Mouse (Mus musculus) leukemia stem cell, adult 10-12 weeks (primary cell): Measurements from ENCODE around the gene Tmem219. TPM values are rescaled to one million over a fixed set of nuclear protein-coding genes. Genes with fewer than 3 reads are reported as not detected.

Source experiments
- polyA plus RNA-seq: library from polyadenylated mRNA; stranded (reverse); fragments of >175 nt; gene quantifications from 2 replicates; pipeline ENCODE4 v1.2.3, GENCODE M21; 2012; ENCODE audit warnings: low replicate concordance

The Tmem219 gene
- 61.9 and 90.6 TPM in 2 replicates for polyA plus RNA-seq

DNA sequence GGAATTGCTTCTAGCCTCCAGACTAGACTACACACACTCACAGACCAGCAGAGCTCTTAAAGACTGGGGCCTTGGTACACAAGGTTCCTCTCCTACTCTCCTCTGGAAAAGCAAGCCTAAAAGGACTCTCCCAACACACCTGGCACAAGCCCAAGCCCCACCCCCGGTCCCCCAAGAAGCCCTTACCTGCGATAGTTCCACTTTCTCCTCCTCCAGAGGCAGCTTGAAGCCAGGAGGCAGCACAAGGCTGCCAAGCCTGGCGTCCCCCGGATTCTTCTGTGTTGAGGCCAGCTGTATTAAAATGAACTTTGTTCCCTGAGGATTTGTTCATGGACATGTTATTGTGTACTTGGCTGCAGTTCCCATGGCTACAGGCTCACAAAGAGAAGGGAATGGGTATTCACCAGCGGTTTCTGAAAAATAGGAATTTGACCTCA lies at the start of gene Tmem219:
TSS of gene Tmem219 (minus strand) at position 294 of the 437 bp plus-strand sequence.

DNA sequence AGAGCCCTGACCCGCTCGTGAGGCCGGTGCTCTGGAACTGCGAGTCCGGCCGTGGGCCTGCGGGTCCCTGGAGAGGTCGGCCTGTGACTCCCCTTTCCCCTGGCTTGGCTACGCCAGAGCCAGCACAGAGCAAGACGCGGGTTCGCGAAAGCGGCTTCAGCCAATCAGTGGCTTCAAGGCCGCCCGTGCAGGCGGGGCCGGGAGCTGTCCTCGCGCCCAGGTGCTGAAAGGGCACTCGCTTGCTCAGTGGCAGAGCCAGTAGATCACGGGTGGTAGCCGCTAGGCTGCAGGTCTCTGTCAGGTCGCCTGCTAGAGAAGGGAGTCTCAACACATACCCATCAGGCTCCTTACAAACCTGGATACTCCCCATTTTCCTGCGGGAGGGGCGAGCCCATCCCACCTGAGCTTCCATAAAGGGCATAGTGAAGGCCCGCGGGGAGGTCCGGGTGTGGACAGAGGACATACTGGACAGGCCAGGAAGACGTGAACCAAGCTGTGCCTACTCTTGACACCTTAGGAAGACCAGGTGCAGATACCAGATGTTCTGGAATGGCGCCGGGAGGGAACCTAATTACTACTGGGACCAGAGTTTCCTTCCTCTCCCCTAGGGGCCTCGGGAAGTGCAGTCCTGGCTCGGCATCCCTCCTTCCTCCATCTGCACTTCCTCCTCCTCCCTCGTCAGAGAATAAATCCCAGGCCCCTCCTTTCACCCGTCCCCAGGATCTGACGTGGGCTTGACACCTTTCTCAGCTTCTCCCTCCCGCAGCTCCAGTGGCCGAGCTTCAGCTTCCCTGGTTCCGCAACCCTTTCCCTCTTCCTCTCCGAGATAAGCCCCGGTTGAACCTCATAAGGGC lies 27.3 kb upstream of the Tmem219 start, which contains the start of gene Sez6l2:
TSS of gene Sez6l2 (plus strand) at position 771 of the 854 bp plus-strand sequence.

DNA sequence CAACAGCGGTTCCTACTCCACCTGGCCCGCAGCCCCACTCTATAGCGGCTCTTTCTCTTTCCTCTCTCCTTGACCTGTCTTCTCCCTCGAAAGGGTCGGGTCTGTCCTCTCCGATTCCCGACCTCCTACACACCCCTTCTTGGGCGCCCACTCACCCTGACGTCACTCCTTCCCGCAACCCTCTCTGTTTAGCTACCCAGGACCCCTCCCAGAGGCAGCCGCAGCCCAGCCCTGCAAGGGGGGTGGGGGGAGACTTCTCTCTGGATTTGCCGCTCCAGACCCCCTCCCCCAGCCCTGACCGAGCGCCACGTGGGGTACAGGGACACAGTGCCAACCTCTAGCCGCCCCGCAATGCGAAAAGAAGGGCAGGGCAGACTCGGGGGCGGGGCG lies 26.7 kb upstream of the Tmem219 start, which contains the start of gene Asphd1:
TSS of gene Asphd1 (minus strand) at position 180 of the 390 bp plus-strand sequence.

DNA sequence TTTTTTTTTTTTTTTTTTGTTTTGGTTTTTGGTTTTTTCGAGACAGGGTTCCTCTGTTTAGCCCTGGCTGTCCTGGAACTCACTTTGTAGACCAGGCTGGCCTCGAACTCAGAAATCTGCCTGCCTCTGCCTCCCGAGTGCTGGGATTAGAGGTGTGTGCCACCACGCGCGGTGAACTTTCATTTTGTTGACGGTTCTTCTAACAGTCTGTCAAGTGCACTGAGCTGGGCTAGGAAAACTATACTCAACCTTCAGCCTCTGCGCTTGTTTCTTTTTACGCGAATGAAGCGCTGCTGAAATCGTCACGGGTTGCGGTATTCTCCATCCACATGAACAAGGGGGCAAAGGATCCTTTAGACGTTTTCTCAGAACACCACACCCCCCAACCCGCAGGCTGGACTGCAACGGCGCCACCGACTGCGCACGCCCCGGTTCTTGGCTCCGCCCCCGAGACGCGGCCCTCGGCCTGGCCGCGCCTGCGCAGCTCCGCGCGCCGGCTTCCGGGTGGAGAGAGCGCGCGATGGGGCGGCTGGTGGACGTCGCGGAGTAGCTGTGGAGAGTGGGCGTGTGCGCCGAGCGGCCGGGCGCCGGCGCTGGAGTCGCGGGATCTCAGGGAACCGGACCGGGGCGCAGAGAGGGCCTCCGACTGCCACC lies 5.8 kb upstream of the Tmem219 start, which contains the start of gene Kctd13:
TSS of gene Kctd13 (plus strand) at position 496 of the 654 bp plus-strand sequence.

DNA sequence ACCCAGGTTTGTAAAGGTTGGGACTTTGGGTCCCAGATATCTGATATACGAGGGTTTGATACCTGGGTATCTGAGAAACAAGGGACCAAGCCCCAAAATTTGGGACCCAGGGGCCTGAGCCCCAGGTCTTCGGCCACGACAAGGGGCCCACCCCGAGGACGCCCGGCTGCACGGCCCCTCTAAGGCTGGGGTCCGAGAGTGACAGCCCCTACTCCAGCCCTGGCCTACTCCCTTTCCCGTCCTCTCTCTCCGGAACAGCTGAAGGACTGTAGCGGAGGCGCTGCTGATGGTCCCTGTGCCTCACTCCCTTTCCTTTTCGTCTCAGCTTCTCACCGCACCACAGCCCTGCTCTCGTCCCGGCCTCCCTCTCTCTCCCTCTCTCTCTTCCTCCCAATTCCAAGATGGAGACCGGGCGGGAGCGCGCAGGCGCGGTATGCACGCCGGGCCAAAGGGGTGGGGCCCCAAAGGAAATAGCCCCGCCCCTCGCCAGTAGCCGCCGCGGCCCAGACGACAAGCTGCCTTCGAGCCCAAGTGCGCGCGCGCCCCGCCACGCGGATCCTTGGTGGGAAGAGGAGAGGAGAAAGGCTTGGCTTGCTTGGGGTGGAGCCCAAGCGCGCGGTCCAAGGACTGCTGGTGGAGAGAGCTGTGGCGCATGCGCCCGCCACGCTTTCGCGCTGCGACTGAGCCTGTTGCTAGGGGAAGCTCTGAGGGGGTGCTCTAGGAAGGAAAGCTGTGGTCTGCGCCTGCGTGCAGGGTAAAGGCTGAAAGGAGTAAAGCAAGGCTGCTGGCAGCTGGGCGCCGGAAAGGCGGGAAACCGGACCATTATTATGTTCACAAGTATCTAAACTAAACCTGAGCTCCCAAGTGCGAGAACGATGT lies 38.2 kb downstream of the Tmem219 start, which contains the start of gene Taok2:
TSS of gene Taok2 (minus strand) at position 418 of the 879 bp plus-strand sequence.

DNA sequence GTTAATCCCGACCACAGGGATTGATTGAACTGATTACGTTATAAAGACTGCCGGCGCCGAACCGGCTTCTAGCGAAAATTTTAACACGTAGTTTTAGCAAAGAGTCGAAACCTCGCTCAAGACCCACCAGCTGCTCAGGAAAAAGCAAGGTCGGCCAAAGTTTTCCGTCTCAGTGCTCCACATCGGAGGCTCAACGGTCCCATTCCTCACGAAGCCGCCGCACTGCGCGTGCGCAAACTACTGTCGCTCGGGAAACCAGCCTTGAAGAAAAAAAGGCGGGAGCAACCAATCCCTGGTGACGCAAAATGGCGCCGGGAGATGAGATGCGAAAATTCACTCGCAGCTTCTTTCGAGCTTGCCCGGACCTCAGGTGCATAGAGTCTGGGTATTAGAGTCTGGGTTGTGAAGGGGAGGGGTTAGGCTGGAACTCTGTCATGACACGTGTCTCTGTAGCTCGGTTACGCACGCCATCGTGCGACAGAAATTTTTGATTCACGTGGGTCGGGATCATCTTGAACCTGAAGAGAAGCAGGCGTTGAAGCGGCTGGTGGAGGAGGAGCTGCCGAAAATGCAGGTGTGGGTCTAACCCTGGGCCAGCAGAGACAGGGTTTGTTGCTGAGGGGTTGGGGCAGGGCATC lies 60.5 kb downstream of the Tmem219 start, which contains the start of gene Ino80e:
TSS of gene Ino80e (minus strand) at position 231 of the 638 bp plus-strand sequence.

DNA sequence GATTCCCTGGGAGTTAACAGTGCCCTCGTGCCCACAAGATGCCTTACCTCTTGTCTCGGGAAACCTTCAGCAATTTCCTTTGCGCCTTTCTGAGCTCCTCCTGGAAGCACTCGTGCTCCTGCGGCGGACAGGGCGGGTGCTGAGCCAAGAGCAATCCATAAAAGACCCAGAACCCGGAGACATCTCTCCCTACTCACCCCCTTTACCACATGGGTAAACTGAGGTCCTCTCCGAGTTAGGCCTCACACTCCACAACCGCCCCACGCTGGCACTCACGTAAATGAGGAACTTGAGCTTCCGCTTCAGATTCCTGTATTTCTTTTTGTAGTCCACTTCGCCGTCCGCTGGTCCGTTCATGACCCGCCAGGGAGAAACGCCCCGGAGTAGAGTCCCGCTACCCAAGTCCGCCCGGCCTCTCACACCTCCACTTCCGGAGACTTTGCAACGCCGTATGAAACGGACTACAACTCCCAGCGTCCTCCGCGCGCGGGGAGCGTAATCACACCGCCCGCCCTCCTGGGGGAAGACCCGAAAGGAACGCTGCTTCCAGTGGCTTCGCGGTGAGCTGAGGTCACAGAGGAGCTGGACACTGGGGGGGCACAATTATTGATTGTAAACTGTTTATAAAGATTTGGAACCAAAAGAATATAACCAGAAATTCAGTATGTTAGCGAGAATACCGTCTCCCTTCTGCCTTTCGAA lies 61.1 kb downstream of the Tmem219 start, which contains the start of gene Hirip3:
TSS of gene Hirip3 (plus strand) at position 544 of the 702 bp plus-strand sequence.

DNA sequence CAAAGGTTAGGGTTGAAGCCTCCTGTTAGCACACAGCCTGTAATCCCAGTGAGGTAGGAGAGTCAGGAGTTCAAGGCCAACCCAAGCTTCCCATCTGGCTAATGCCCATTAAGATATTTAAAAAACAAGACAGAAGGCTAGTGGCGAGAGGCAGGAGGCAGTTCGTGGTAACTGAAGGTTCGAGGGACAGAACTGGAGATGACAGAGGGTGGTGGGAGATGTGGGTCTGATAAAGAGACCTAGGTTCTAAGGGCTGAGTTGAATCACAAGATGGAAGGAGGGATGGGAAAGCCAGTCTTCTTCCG lies 75.6 kb downstream of the Tmem219 start, which contains the start of gene Doc2a:
TSS of gene Doc2a (plus strand) at position 301 of the 305 bp plus-strand sequence.

Other genes with a start within 250 kb of the Tmem219 start
- 0.32 TPM in 1 of 2 replicates, not detected in the other for gene Sult1a1, start 246.5 kb downstream of the Tmem219 start, polyA plus RNA-seq
- 88.6 and 107 TPM in 2 replicates for gene Bola2, start 227.5 kb downstream of the Tmem219 start, polyA plus RNA-seq
- 2.9 and 6.9 TPM in 2 replicates for gene Slx1b, start 227.1 kb downstream of the Tmem219 start, polyA plus RNA-seq
- gene Coro1a, start 215.1 kb downstream of the Tmem219 start, polyA plus RNA-seq: 287 and 313 TPM in 2 replicates
- gene Mapk3, start 163.3 kb downstream of the Tmem219 start, polyA plus RNA-seq: 115 and 138 TPM in 2 replicates
- 0.77 and 2.4 TPM in 2 replicates for gene Gdpd3, start 156.6 kb downstream of the Tmem219 start, polyA plus RNA-seq
- 188 and 399 TPM in 2 replicates for gene Ypel3, start 146.0 kb downstream of the Tmem219 start, polyA plus RNA-seq
- gene Tbx6, start 141.4 kb downstream of the Tmem219 start, polyA plus RNA-seq: 8.3 and 13.4 TPM in 2 replicates
- gene Ppp4c, start 130.4 kb downstream of the Tmem219 start, polyA plus RNA-seq: 129 and 143 TPM in 2 replicates
- 1.5 and 3.9 TPM in 2 replicates for gene Fam57b, start 125.2 kb downstream of the Tmem219 start, polyA plus RNA-seq
- gene 4930451I11Rik, start 91.3 kb downstream of the Tmem219 start, polyA plus RNA-seq: not detected in 2 replicates
- not detected in 2 replicates for gene Doc2a, start 75.5 kb downstream of the Tmem219 start, polyA plus RNA-seq
- gene Hirip3, start 60.9 kb downstream of the Tmem219 start, polyA plus RNA-seq: 80.7 and 110 TPM in 2 replicates
- 1,584 and 1,973 TPM in 2 replicates for gene Ino80e, start 60.5 kb downstream of the Tmem219 start, polyA plus RNA-seq
- 249 and 381 TPM in 2 replicates for gene Taok2, start 38.2 kb downstream of the Tmem219 start, polyA plus RNA-seq
- gene Kctd13, start 6.0 kb upstream of the Tmem219 start, polyA plus RNA-seq: 31.6 and 58.9 TPM in 2 replicates
- gene Asphd1, start 26.7 kb upstream of the Tmem219 start, polyA plus RNA-seq: not detected in 2 replicates
- gene Sez6l2, start 27.6 kb upstream of the Tmem219 start, polyA plus RNA-seq: 1.1 and 3.1 TPM in 2 replicates
- gene Cdipt, start 53.0 kb upstream of the Tmem219 start, polyA plus RNA-seq: 99.0 and 127 TPM in 2 replicates
- 0.24 TPM in 1 of 2 replicates, not detected in the other for gene Cdiptos, start 53.2 kb upstream of the Tmem219 start, polyA plus RNA-seq
- gene Mvp, start 91.7 kb upstream of the Tmem219 start, polyA plus RNA-seq: 12.2 and 16.3 TPM in 2 replicates
- gene Pagr1b, start 93.6 kb upstream of the Tmem219 start, polyA plus RNA-seq: not detected in 2 replicates
- gene Pagr1a, start 94.4 kb upstream of the Tmem219 start, polyA plus RNA-seq: 0.99 and 28.8 TPM in 2 replicates
- 89.5 and 197 TPM in 2 replicates for gene Gm42742, start 98.2 kb upstream of the Tmem219 start, polyA plus RNA-seq
- 0.20 and 7.0 TPM in 2 replicates for gene Prrt2, start 98.3 kb upstream of the Tmem219 start, polyA plus RNA-seq
- gene Maz, start 104.1 kb upstream of the Tmem219 start, polyA plus RNA-seq: 992 and 1,684 TPM in 2 replicates
- 23.8 and 26.3 TPM in 2 replicates for gene Kif22, start 119.6 kb upstream of the Tmem219 start, polyA plus RNA-seq
- not detected in 2 replicates for gene Zg16, start 164.4 kb upstream of the Tmem219 start, polyA plus RNA-seq
- gene AI467606, start 168.4 kb upstream of the Tmem219 start, polyA plus RNA-seq: 99.5 and 130 TPM in 2 replicates
- 1.9 and 3.6 TPM in 2 replicates for gene Qprt, start 199.3 kb upstream of the Tmem219 start, polyA plus RNA-seq
- 73.3 and 200 TPM in 2 replicates for gene Spn, start 214.9 kb upstream of the Tmem219 start, polyA plus RNA-seq